29 mouse cellular contexts compared by ENCODE assay signal in the genomic region with DNA sequence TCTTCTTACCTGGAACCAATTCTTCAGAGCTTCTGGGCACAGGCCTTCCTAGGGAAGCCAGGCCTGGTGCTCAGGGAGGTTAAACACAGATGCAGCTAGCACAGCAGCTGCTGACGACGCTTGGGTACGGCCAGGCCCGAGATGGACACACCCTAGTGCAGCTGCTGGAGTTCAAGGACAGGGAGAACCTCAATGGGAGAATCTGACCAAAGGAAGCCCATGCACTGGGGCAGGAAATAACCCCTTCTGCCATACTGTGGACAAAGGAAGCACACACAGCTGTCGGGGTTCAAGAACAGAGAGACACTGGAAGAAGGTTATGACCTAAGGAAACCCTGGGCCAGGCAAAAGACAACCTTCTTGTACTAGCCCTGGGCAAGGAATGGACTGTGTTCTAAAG. TPM values are rescaled to one million over a fixed set of nuclear protein-coding genes. Genes with fewer than 3 reads are reported as not detected.
A peak's percentile ranks its signal among the peaks of the same experiment; 100 is the strongest.
DNase-seq lines count a peak whose midpoint lies in the region; ATAC-seq and TF ChIP-seq lines count a peak whose summit lies in the region.
"Had no signal": no experiment of that assay in that cellular context is flagged by ENCODE, and none has a peak within 500 bp of the region (broad histone marks: within the 10 kb centered on the region; RNA-seq: fewer than 3 reads in every experiment).

No protein-coding gene starts in this region.

- no peaks in the 10 kb centered on the region for H3K9me3 ChIP-seq in heart, postnatal 0 days (replicated peaks; ENCODE audit: control insufficient read depth, low read length)
- H3K9me3 ChIP-seq in neural tube, embryonic 13.5 days, result no peaks in the 10 kb centered on the region
- H3K9me3 ChIP-seq in neural tube, embryonic 15.5 days (replicated peaks), result no peaks in the 10 kb centered on the region
- no peaks in the 10 kb centered on the region for H3K9me3 ChIP-seq in liver, embryonic 16.5 days (replicated peaks; ENCODE audit: control insufficient read depth, low read length)
- H3K9me3 ChIP-seq: G1E; heart, embryonic 13.5 days; hindbrain, embryonic 10.5 days; intestine, embryonic 15.5 days; limb, embryonic 13.5 days; liver, embryonic 15.5 days; midbrain, embryonic 12.5 days had no signal

- WGBS in heart, postnatal 0 days, result 57% methylated on average over 5 of the region's 5 CpGs
- 78% methylated on average over 5 of the region's 5 CpGs for WGBS in neural tube, embryonic 13.5 days
- 86% methylated on average over 5 of the region's 5 CpGs for WGBS in neural tube, embryonic 15.5 days
- WGBS in liver, embryonic 16.5 days (ENCODE audit: insufficient replicate concordance), result 64% methylated on average over 5 of the region's 5 CpGs

- peaks cover 95% of the 10 kb centered on the region for H3K36me3 ChIP-seq in heart, postnatal 0 days (replicated peaks; ENCODE audit: control insufficient read depth, insufficient read depth, low read length)
- peaks cover 98% of the 10 kb centered on the region for H3K36me3 ChIP-seq in neural tube, embryonic 13.5 days
- peaks cover 95% of the 10 kb centered on the region for H3K36me3 ChIP-seq in neural tube, embryonic 15.5 days
- H3K36me3 ChIP-seq in liver, embryonic 16.5 days (ENCODE audit: control insufficient read depth, insufficient read depth), result peaks cover 47% of the 10 kb centered on the region

- H3K9ac ChIP-seq in heart, postnatal 0 days (replicated peaks; ENCODE audit: low read depth, low read length), result no peak overlapping the region
- no peak overlapping the region for H3K9ac ChIP-seq in neural tube, embryonic 13.5 days
- H3K9ac ChIP-seq in neural tube, embryonic 15.5 days (replicated peaks), result no peak overlapping the region
- no peak overlapping the region for H3K9ac ChIP-seq in liver, embryonic 16.5 days (ENCODE audit: low read depth, low read length)
- H3K9ac ChIP-seq: heart, embryonic 13.5 days; intestine, embryonic 15.5 days; limb, embryonic 13.5 days; liver, embryonic 15.5 days; midbrain, embryonic 12.5 days had no signal

- no peak for TF ChIP-seq EP300 in heart, postnatal 0 days (IDR thresholded peaks at IDR 0.05; ENCODE audit: low read depth)

- 0 out of 2 replicates have a peak, but pooled peaks have one; percentile 8 for ATAC-seq in heart, postnatal 0 days (ENCODE audit: insufficient read depth, low read depth)
- no peak for ATAC-seq in neural tube, embryonic 13.5 days (ENCODE audit: low read depth)
- ATAC-seq in neural tube, embryonic 15.5 days (ENCODE audit: low FRiP score), result no peak
- peak; percentile 30; the same call in 1 of the 2 replicates for ATAC-seq in liver, embryonic 16.5 days (ENCODE audit: low read depth)
- ATAC-seq: forebrain, embryonic 14.5 days; hindbrain, postnatal 0 days; intestine, embryonic 15.5 days had no signal

- no peaks in the 10 kb centered on the region for H3K27me3 ChIP-seq in heart, postnatal 0 days (ENCODE audit: control insufficient read depth, insufficient read depth, low read length)
- H3K27me3 ChIP-seq in neural tube, embryonic 13.5 days, result no peaks in the 10 kb centered on the region
- no peaks in the 10 kb centered on the region for H3K27me3 ChIP-seq in neural tube, embryonic 15.5 days (replicated peaks)
- no peaks in the 10 kb centered on the region for H3K27me3 ChIP-seq in liver, embryonic 16.5 days (ENCODE audit: control insufficient read depth, insufficient read depth, low read depth, low read length)
- H3K27me3 ChIP-seq: CH12.LX; heart, embryonic 13.5 days; intestine, embryonic 15.5 days; limb, embryonic 13.5 days; liver, embryonic 15.5 days; midbrain, embryonic 12.5 days had no signal

- DNase-seq in heart, postnatal 0 days (ENCODE audit: low spot score), result no peak
- no peak for DNase-seq in heart, adult 8-10 months (ENCODE audit: low spot score)
- DNase-seq in left cerebral cortex, adult 11 months (ENCODE audit: low spot score), result no peak
- DNase-seq: adrenal gland, postnatal 14 days; cerebellum, adult 11 months; cerebellum, adult 9-10 months; cerebellum, postnatal 36 days; gastrocnemius, postnatal 25 days; heart, adult 18-20 months; heart, postnatal 14 days; kidney, postnatal 14 days; lung, postnatal 36 days; retina, postnatal 1 day; right cerebral cortex, postnatal 14 days; thymus, postnatal 4 days had no signal

- H3K4me1 ChIP-seq in heart, postnatal 0 days (ENCODE audit: control insufficient read depth, insufficient read depth), result no peaks in the 10 kb centered on the region
- H3K4me1 ChIP-seq in neural tube, embryonic 13.5 days (replicated peaks), result no peaks in the 10 kb centered on the region
- no peaks in the 10 kb centered on the region for H3K4me1 ChIP-seq in neural tube, embryonic 15.5 days
- H3K4me1 ChIP-seq in liver, embryonic 16.5 days (ENCODE audit: control insufficient read depth, low read depth, low read length), result no peaks in the 10 kb centered on the region
- H3K4me1 ChIP-seq: heart, embryonic 13.5 days; hindbrain, embryonic 10.5 days; limb, embryonic 13.5 days; midbrain, embryonic 12.5 days had no signal

- no peak for TF ChIP-seq CTCF in heart, postnatal 0 days (IDR thresholded peaks at IDR 0.05; ENCODE audit: low read depth)

- no peak overlapping the region for H3K27ac ChIP-seq in heart, postnatal 0 days (ENCODE audit: low read depth)
- 0 out of 2 replicates have a peak overlapping the region, but pooled peaks have one; percentile 28 for H3K27ac ChIP-seq in neural tube, embryonic 13.5 days (replicated peaks)
- no peak overlapping the region for H3K27ac ChIP-seq in neural tube, embryonic 15.5 days (replicated peaks)
- H3K27ac ChIP-seq in liver, embryonic 16.5 days (ENCODE audit: low read length), result no peak overlapping the region
- H3K27ac ChIP-seq: heart, embryonic 13.5 days; hindbrain, embryonic 10.5 days; hindbrain, postnatal 0 days; intestine, embryonic 15.5 days; left cerebral cortex, adult 2 months; limb, embryonic 13.5 days; liver, embryonic 15.5 days; midbrain, embryonic 12.5 days had no signal

- no peak overlapping the region for H3K4me2 ChIP-seq in heart, postnatal 0 days (ENCODE audit: low read depth, low read length)
- H3K4me2 ChIP-seq in neural tube, embryonic 13.5 days, result no peak overlapping the region
- no peak overlapping the region for H3K4me2 ChIP-seq in neural tube, embryonic 15.5 days
- H3K4me2 ChIP-seq in liver, embryonic 16.5 days (ENCODE audit: low read depth, low read length), result no peak overlapping the region
- H3K4me2 ChIP-seq: heart, embryonic 13.5 days; intestine, embryonic 15.5 days; limb, embryonic 13.5 days; liver, embryonic 15.5 days; midbrain, embryonic 12.5 days had no signal

- H3K4me3 ChIP-seq in heart, postnatal 0 days (ENCODE audit: low read depth, low read length), result no peak overlapping the region
- no peak overlapping the region for H3K4me3 ChIP-seq in neural tube, embryonic 13.5 days
- no peak overlapping the region for H3K4me3 ChIP-seq in neural tube, embryonic 15.5 days (replicated peaks)
- no peak overlapping the region for H3K4me3 ChIP-seq in liver, embryonic 16.5 days (ENCODE audit: low read depth, low read length)
- H3K4me3 ChIP-seq: heart, embryonic 13.5 days; hindbrain, embryonic 10.5 days; intestine, embryonic 15.5 days; left cerebral cortex, adult 2 months; limb, embryonic 13.5 days; liver, embryonic 15.5 days; midbrain, embryonic 12.5 days had no signal

RNA-seq across cellular contexts. Expression of gene Eps15l1, which starts 46.1 kb away (rescaled TPM):
- total RNA-seq in heart, postnatal 0 days (2014; rRNA removed; ENCODE audit: low replicate concordance), result 33.0 and 52.7 TPM in 2 replicates
- polyA plus RNA-seq in heart, postnatal 0 days (2015; fragmentation: Nextera tagmentation; extraction: Ambion mirVana), result 23.2 and 24.9 TPM in 2 replicates
- 10 to 100 TPM; 36.8 to 46.7 (median 38.3) TPM for total RNA-seq in heart, adult 8-10 months (2022)
- 57.5 and 58.4 TPM in 2 replicates for polyA plus RNA-seq in neural tube, embryonic 13.5 days (2015; fragmentation: Nextera tagmentation; extraction: Ambion mirVana)
- polyA plus RNA-seq in neural tube, embryonic 15.5 days (2015; fragmentation: Nextera tagmentation; extraction: Ambion mirVana), result 51.5 and 54.3 TPM in 2 replicates
- polyA plus RNA-seq in liver, embryonic 16.5 days (2015; fragmentation: Nextera tagmentation; extraction: Ambion mirVana), result 19.2 and 20.0 TPM in 2 replicates

RNA-seq across cellular contexts. Expression of gene Klf2, which starts 56.3 kb away (rescaled TPM):
- total RNA-seq in heart, postnatal 0 days (2014; rRNA removed; ENCODE audit: low replicate concordance), result 21.9 and 32.9 TPM in 2 replicates
- polyA plus RNA-seq in heart, postnatal 0 days (2015; fragmentation: Nextera tagmentation; extraction: Ambion mirVana), result 17.7 and 21.3 TPM in 2 replicates
- 10 to 100 TPM; 40.3 to 74.6 (median 52.7) TPM for total RNA-seq in heart, adult 8-10 months (2022)
- 6.6 and 8.3 TPM in 2 replicates for polyA plus RNA-seq in neural tube, embryonic 13.5 days (2015; fragmentation: Nextera tagmentation; extraction: Ambion mirVana)
- polyA plus RNA-seq in neural tube, embryonic 15.5 days (2015; fragmentation: Nextera tagmentation; extraction: Ambion mirVana), result 6.7 and 7.9 TPM in 2 replicates
- 1.8 and 2.0 TPM in 2 replicates for polyA plus RNA-seq in liver, embryonic 16.5 days (2015; fragmentation: Nextera tagmentation; extraction: Ambion mirVana)

Comparison
In these comparisons a context has a peak if more than half of its experiments do, and no peak if none do; other contexts are left out.
1. ATAC-seq: peak in heart, postnatal 0 days (single experiment) and liver, embryonic 16.5 days (single experiment); none in neural tube, embryonic 13.5 days (single experiment) and neural tube, embryonic 15.5 days (single experiment).